Mouse (Mus musculus) left cerebral cortex, postnatal 4 days (tissue): ENCODE data around the gene Dnaic2. TPM values are rescaled to one million over a fixed set of nuclear protein-coding genes. Genes with fewer than 3 reads are reported as not detected.

Experiments used
- DNase-seq: peaks from one replicate; pipeline ENCODE4 v3.0.0-alpha.2; 2022
- intact Hi-C: fragments of 180-260 bp; cut with DNase I; formaldehyde crosslinking; loops from one replicate; pipeline ENCODE4 v1.15.1; 2025
- total RNA-seq, 2 experiments: library from RNA; stranded (reverse); gene quantifications; 2 replicates each; pipeline ENCODE4 v1.2.3; 2021

Dnaic2 gene
- total RNA-seq, 2 experiments from 2014 or later: 1.5 to 1.8 TPM

DNA sequence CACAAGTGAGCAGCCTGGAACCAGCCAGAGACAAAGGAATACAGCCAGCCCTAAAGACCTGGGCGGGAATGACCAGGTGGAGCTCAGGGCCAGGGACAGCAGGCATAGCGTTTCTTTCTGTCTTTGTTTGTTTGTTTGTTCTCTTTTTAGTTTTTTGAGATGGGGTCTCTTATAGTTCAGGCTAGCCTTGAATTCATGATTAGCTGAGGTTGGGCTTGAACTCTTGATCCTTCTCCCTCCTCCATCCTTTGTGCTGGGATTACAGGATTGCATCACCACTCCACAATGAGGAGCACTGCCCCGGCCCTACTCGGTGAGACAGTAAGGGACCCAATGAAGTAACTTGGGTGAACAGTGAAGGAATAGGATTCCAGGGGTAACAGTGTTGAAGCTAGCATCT is 67.5 kb downstream of the Dnaic2 start:
- intact Hi-C loops: no loop called here
- DNase-seq: no peak

DNA sequence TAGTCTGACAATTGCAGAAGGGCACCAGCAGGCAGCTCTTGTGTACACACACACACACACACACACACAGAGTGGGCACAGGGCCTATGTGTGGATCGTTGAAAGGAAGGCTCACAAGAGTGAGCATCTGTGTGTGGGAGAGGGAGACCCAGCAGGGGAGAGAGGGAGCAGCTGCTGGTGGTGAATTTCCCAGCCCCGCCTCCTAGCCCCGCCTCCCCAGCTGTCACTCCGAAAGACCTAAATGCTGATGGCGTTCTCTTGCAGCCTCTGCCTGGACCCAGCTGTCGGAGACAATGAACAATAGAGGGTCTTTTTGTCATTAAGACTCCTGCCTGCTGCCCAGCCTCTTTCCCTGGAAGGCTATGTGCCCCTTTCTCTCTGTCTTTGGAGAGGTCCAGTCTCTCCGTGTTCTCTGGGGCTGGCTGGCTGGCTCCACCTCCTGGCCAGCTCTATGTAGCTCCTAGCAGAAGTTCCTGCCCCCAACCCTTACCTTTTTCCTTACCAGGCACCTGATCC is 68.1 kb downstream of the Dnaic2 start:
- peak; percentile 98 for DNase-seq
- intact Hi-C loops: no loop called here

DNA sequence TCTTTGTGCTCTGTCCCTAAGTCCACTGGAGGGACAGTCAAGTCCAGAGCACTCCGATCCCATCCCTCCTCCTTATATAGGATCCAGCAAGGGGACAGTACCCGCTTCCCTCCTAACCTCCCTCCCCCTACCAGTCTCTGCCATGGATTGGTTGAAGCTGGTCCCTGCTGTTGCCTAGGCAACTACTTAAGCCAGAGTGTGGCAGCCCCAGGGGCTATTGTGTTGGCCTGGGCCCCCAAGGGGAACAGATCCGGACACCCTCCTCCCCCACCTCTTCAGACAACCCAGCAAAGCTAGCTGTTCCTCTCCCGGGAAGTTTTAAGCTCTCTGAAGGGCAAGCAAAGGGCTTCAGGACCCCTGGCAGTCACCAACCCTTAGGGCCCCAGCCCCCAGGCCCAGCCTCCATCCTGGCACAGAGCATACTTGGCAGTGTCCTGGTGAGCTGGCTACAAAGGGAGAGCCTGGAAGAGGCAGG is 68.7 kb downstream of the Dnaic2 start, which contains the start of gene Btbd17:
Btbd17 (minus strand) TSS at position 98 of the 475 bp plus-strand sequence.
- peak; percentile 89 for DNase-seq
- intact Hi-C loops: no loop called here

DNA sequence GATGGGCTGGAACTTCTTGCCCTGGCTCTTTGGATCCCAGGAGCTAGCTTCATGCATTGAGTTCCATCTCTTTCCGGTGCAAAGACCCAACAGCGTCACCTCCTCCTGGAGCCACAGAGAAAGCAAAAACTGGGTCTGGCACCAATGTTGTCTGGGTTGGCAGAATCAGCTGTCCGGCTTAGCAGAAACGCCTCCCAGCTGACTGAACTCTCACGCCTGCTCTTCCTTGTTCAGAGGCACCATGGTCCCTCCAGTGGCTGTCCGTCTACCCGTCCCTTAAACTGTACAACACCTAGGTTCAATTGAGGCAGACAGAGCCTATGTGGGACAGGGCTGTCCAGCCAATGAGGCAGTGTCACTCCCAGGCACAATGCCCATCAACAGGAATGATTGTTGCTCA is 70.0 kb downstream of the Dnaic2 start:
- intact Hi-C loops: no loop called here
- DNase-seq: peak; percentile 37

DNA sequence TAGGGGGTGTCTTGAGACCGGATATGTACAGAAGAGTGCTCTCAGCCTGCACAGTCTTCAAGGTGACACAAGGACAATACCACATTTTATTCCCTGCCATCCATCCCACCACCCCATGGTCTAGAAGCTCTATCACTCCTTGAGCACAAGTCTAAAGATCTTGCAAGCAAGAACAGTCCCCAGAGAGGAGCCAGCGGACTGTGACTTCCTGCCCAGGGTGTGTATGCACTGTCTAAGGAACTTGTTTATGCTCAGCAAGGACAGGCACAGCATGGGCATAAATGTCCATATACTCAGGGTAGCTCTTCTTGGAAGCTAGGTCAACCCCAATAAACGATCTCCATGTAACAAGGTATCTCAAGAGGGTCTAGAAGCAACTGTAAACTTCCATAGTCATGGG is 70.8 kb downstream of the Dnaic2 start:
- no peak for DNase-seq
- intact Hi-C loops: no loop called here

DNA sequence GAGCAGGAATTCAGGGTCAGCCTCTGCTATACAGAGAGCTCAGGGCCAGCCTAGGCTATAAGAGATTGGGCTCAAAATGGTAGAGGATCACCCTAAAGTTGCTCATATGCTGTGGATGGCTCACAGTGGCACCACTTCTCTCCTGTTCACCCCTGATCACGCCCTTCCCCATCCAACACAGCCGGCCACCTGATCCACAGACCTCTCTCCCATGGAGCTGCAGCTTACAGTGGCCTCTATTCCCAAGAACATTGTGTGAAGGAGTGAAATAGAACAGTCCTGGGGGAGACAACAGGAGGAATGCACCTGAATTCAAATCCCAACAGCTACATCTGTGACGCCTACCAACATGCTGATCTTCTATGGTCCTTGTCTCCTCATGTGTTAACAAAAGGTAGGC is 71.4 kb downstream of the Dnaic2 start, which contains the start of gene Gpr142:
Gpr142 (plus strand) TSS at position 301 of the 400 bp plus-strand sequence.
- intact Hi-C loops: no loop called here

DNA sequence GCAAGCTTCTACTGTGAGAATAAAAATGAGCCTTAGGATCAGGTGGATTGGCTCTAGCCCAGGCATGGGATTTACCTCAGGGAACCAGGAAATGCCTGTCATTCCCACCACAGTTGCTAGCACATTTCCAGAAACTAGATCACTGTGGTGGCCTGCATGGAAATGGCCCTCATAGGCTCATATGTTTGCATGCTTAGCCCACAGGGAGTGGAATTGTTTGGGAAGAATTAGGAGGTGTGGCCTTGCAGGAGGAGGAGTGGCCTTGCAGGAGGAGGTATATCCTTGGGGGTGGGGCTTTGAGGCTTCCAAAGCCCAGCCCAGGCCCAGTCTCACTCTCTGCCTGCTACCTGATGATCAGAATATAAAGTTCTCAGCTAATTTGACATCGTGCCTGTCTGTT is 74.7 kb downstream of the Dnaic2 start:
- intact Hi-C loops: no loop called here

More for the DNA sequence above, 71.4 kb downstream of the Dnaic2 start, which contains the start of gene Gpr142:
- DNase-seq: no peak

DNA sequence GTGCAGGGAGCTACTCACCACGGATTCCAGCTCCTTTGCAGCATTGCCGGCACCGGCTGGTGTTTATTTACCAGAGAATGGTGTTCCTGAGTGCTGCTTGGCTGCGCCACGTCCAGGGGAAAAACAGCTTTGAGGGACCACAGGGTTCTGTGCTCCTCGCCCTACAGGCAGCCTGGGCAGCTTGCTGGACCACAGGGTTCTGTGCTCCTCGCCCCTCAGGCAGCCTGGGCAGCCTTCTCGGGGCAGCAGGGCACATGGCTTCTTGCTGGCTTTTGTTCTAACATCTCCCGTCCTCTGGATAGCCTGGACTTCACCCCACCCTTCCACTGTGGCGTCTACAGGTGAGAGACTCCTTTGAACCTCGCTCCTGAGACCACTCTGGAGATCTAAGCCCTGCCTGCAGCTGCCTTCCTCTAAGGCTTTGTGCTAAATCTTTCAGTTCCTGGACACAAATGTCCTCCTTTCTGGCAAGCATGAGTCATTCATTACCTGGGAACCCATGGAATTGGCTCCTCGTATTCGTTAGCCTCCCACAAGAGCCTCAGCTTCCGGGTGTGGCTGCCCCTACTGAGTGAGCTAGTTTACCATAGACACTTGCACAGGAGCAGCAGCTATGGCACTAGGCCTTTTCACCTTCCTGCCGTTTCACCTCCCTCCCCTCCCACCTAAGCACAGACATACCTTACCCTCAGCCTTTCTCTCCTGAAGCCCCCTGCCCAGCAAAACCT is 75.5 kb downstream of the Dnaic2 start:
- intact Hi-C loops: no loop called here
- DNase-seq: no peak

More for the DNA sequence above, 74.7 kb downstream of the Dnaic2 start:
- DNase-seq: no peak

DNA sequence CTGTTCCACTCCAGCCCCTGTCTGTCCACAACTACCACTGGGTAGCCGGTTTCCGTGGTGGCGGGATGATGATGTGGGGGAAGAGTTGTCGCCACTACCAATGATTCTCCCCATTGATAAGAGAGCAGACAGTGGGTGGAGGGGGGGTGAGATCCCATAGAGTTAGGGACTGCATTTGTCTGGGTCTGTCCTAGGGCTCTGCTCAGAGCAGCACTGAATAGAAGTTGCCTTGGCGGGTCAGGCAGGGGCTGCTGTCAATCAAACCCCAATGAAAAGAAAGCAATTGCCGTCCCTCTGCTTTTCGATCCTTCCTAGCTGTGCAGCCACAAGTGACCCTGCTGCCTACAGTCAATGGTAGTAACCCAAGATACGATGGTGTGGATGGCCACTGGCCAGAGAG is 76.8 kb downstream of the Dnaic2 start:
- intact Hi-C loops: no loop called here
- DNase-seq: no peak

DNA sequence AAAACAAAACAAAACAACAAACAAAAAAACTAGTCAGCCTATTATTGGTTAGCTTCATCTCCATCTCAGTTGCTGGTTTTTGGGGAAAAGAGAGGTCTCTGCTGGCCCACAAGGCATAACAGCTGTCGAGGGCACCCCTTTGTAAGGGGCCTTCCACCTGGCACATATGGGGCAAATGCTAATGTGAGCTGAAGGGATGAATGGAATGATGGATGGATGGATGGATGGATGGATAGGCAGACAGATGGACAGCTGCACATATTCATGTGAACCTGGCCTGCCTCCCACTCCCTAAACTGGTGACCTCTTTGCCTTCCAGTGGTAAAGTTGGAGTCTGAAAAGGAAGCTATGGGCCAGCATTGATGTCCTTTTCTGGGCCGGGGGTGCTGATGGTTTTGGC is 79.8 kb downstream of the Dnaic2 start:
- DNase-seq: no peak
- intact Hi-C loops: no loop called here

Other genes with a start within 250 kb of the Dnaic2 start
- 1,000 to 10,000 TPM; 1,144 to 1,233 TPM for gene Rpl38, start 58.9 kb upstream of the Dnaic2 start, total RNA-seq
- gene Ttyh2, start 52.0 kb upstream of the Dnaic2 start, total RNA-seq: 10 to 100 TPM; 19.9 to 21.4 TPM
- 1 to 10 TPM; 2.7 to 2.9 TPM for gene Kif19a, start 38.0 kb downstream of the Dnaic2 start, total RNA-seq
- 10 to 100 TPM; 12.5 to 14.7 TPM for gene Btbd17, start 68.5 kb downstream of the Dnaic2 start, total RNA-seq
- not detected for gene Gpr142, start 71.5 kb downstream of the Dnaic2 start, total RNA-seq
- 1 to 10 TPM; 4.9 to 5.6 TPM for gene Gprc5c, start 123.7 kb downstream of the Dnaic2 start, total RNA-seq
- under 1 TPM; 0.44 to 0.54 TPM for gene Cd300a, start 162.6 kb downstream of the Dnaic2 start, total RNA-seq
- gene Cd300lb, start 207.0 kb downstream of the Dnaic2 start, total RNA-seq: not detected
- gene Cd300c, start 241.7 kb downstream of the Dnaic2 start, total RNA-seq: not detected